Mouse (Mus musculus): ENCODE results near the gene Chadl. TPM values are rescaled to one million over a fixed set of nuclear protein-coding genes. Genes with fewer than 3 reads are reported as not detected.

Chadl gene
- polyA plus RNA-seq, 1 experiment from 2014 or later: 2.2 TPM

DNA sequence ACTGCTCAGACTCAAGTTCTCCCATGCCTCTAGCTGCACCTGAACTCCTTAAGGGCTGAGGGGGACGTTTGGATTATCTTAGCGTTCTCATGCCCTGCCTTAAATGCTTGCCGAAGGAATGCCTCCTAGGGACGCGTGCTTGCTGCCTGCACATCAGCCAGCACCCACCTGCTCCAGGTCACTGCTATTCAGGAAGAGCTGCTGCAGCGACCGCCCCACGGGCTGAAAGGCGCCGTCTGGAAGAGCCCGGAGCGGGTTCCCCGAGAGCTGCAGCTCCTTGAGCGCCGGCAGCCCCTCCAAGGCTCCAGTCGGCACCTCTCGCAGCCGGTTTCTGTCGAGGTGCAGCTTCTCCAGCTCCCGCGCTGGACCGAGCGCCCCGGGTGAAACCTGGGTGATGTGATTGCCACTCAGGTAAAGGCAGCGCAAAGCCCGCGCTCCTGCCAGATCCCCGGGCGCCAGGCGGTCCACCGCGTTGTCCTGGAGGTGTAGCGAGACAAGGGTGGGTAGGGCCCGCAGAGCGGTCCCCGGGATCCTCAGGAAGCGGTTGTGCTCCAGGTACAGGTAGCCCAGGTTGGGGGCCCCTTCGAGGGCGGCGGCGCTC lies 3.6 kb downstream of the Chadl start:
- WGBS: 3% methylated on average over 41 of the region's 41 CpGs
- no peak overlapping the region for H3K27ac ChIP-seq (ENCODE audit: low read length)
- ATAC-seq: peak; percentile 58
- peaks cover 24% of the 10 kb centered on the region for H3K27me3 ChIP-seq (replicated peaks; ENCODE audit: control insufficient read depth, insufficient read depth, low read length)
- H3K4me2 ChIP-seq (ENCODE audit: low read depth, low read length): peak overlapping the region; percentile 99
- H3K9ac ChIP-seq (ENCODE audit: low read depth, low read length): peak overlapping the region; percentile 75
- no peaks in the 10 kb centered on the region for H3K9me3 ChIP-seq (ENCODE audit: control insufficient read depth, low read length)
- H3K4me1 ChIP-seq (ENCODE audit: control insufficient read depth, insufficient read depth, low read length): peaks cover 8% of the 10 kb centered on the region
- no peaks in the 10 kb centered on the region for H3K36me3 ChIP-seq (ENCODE audit: control insufficient read depth, insufficient read depth, low read length)
- peak overlapping the region; percentile 60 for H3K4me3 ChIP-seq (ENCODE audit: low read length)

GRCm38 (mm10) chr15:81680301-81680805 lies 16.7 kb downstream of the Chadl start:
- no peak overlapping the region for H3K4me2 ChIP-seq (ENCODE audit: low read depth, low read length)
- no peak overlapping the region for H3K4me3 ChIP-seq (ENCODE audit: low read length)
- no peaks in the 10 kb centered on the region for H3K27me3 ChIP-seq (replicated peaks; ENCODE audit: control insufficient read depth, insufficient read depth, low read length)
- no peak for ATAC-seq
- no peak overlapping the region for H3K27ac ChIP-seq (ENCODE audit: low read length)
- no peaks in the 10 kb centered on the region for H3K9me3 ChIP-seq (ENCODE audit: control insufficient read depth, low read length)
- no peak overlapping the region for H3K9ac ChIP-seq (ENCODE audit: low read depth, low read length)
- WGBS: 94% methylated on average over 4 of the region's 4 CpGs
- peaks cover 1% of the 10 kb centered on the region for H3K36me3 ChIP-seq (ENCODE audit: control insufficient read depth, insufficient read depth, low read length)
- H3K4me1 ChIP-seq (ENCODE audit: control insufficient read depth, insufficient read depth, low read length): no peaks in the 10 kb centered on the region

- H3K9ac ChIP-seq (ENCODE audit: low read depth, low read length): no peak overlapping the region
- no peaks in the 10 kb centered on the region for H3K27me3 ChIP-seq (replicated peaks; ENCODE audit: control insufficient read depth, insufficient read depth, low read length)
- 75% methylated on average over 3 of the region's 3 CpGs for WGBS
- H3K4me1 ChIP-seq (ENCODE audit: control insufficient read depth, insufficient read depth, low read length): no peaks in the 10 kb centered on the region
- H3K4me3 ChIP-seq (ENCODE audit: low read length): no peak overlapping the region
- no peak for ATAC-seq
- H3K36me3 ChIP-seq (ENCODE audit: control insufficient read depth, insufficient read depth, low read length): peaks cover 4% of the 10 kb centered on the region; the same call in 1 of the 2 replicates
- no peak overlapping the region for H3K4me2 ChIP-seq (ENCODE audit: low read depth, low read length)
- H3K27ac ChIP-seq (ENCODE audit: low read length): no peak overlapping the region
- H3K9me3 ChIP-seq (ENCODE audit: control insufficient read depth, low read length): no peaks in the 10 kb centered on the region
These were observed 20.4 kb downstream of the Chadl start for GRCm38 (mm10) chr15:81676637-81677036.

- peak; percentile 42; the same call in 1 of the 2 replicates for ATAC-seq
- H3K27me3 ChIP-seq (replicated peaks; ENCODE audit: control insufficient read depth, insufficient read depth, low read length): no peaks in the 10 kb centered on the region
- peaks cover 7% of the 10 kb centered on the region; the same call in 1 of the 2 replicates for H3K36me3 ChIP-seq (ENCODE audit: control insufficient read depth, insufficient read depth, low read length)
- no peaks in the 10 kb centered on the region for H3K9me3 ChIP-seq (ENCODE audit: control insufficient read depth, low read length)
- no peak overlapping the region for H3K4me2 ChIP-seq (ENCODE audit: low read depth, low read length)
- H3K4me1 ChIP-seq (ENCODE audit: control insufficient read depth, insufficient read depth, low read length): no peaks in the 10 kb centered on the region
- WGBS: 79% methylated on average over 4 of the region's 4 CpGs
- no peak overlapping the region for H3K9ac ChIP-seq (ENCODE audit: low read depth, low read length)
- no peak overlapping the region for H3K4me3 ChIP-seq (ENCODE audit: low read length)
- H3K27ac ChIP-seq (ENCODE audit: low read length): no peak overlapping the region
These were observed 26.9 kb downstream of the Chadl start for GRCm38 (mm10) chr15:81670231-81670640.

DNA sequence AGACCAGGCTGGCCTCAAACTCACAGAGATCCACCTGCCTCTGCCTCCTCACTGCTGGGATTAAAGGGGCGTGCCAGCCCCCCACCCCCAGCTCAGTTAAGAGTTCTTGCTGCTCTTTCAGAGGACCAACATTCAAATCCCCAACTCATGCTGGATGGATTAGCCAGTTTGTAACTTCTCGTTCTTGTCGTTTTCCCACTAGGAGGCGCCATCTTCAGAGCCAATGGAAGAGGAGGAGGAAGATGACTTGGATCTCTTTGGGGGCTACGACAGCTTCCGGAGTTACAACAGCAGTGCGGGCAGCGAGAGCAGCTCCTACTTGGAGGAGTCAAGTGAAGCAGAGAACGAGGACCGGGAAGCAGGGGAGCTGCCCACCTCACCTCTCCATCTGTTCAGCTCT lies 30.1 kb downstream of the Chadl start:
- H3K9ac ChIP-seq (ENCODE audit: low read depth, low read length): no peak overlapping the region
- no peaks in the 10 kb centered on the region for H3K9me3 ChIP-seq (ENCODE audit: control insufficient read depth, low read length)
- ATAC-seq: no peak
- 86% methylated on average over 10 of the region's 10 CpGs for WGBS
- H3K27ac ChIP-seq (ENCODE audit: low read length): no peak overlapping the region
- H3K4me2 ChIP-seq (ENCODE audit: low read depth, low read length): no peak overlapping the region
- H3K4me1 ChIP-seq (ENCODE audit: control insufficient read depth, insufficient read depth, low read length): 0 out of 2 replicates have a peak, but pooled peaks cover 5% of the 10 kb centered on the region
- H3K36me3 ChIP-seq (ENCODE audit: control insufficient read depth, insufficient read depth, low read length): peaks cover 5% of the 10 kb centered on the region; the same call in 1 of the 2 replicates
- H3K27me3 ChIP-seq (replicated peaks; ENCODE audit: control insufficient read depth, insufficient read depth, low read length): no peaks in the 10 kb centered on the region
- no peak overlapping the region for H3K4me3 ChIP-seq (ENCODE audit: low read length)

- WGBS: under 1% methylated on average over 55 of the region's 55 CpGs
- Histone ChIP-seq H3K9ac (ENCODE audit: low read depth, low read length) (peak within 1 kb of the TSS; percentile 78), H3K36me3 (ENCODE audit: control insufficient read depth, insufficient read depth, low read length) (peaks cover 5% of the 10 kb centered on the region; the same call in 1 of the 2 replicates), H3K4me1 (ENCODE audit: control insufficient read depth, insufficient read depth, low read length) (0 out of 2 replicates have a peak, but pooled peaks cover 5% of the 10 kb centered on the region), H3K4me2 (ENCODE audit: low read depth, low read length) (peak within 1 kb of the TSS; percentile 72), H3K27me3 (replicated peaks; ENCODE audit: control insufficient read depth, insufficient read depth, low read length) (no peaks in the 10 kb centered on the region), H3K27ac (ENCODE audit: low read length) (no peak within 1 kb of the TSS), H3K9me3 (ENCODE audit: control insufficient read depth, low read length) (no peaks in the 10 kb centered on the region), H3K4me3 (ENCODE audit: low read length) (peak within 1 kb of the TSS; percentile 63)
- peak; percentile 99 for ATAC-seq
These were observed 33.2 kb downstream of the Chadl start, which contains the start of gene L3mbtl2 for GRCm38 (mm10) chr15:81663697-81664561. L3mbtl2 (plus strand) TSS chr15:81663889.

DNA sequence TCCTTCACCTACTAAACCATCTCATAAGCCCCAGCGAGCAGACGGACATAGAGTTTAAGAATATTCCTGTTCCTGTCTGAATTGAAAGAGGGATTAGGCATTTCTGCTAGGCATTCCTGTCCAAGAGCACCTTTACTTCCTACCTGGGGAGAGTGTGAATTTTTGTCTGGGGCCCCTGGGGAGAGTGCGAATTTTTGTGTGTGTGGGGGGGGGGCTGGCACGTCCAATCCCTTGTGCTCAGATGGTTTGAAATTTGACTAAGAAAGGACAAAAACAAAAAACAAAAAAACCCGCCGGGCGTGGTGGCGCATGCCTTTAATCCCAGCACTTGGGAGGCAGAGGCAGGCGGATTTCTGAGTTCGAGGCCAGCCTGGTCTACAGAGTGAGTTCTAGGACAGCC lies 33.8 kb downstream of the Chadl start:
- no peaks in the 10 kb centered on the region for H3K27me3 ChIP-seq (replicated peaks; ENCODE audit: control insufficient read depth, insufficient read depth, low read length)
- H3K4me1 ChIP-seq (ENCODE audit: control insufficient read depth, insufficient read depth, low read length): 0 out of 2 replicates have a peak, but pooled peaks cover 5% of the 10 kb centered on the region
- peaks cover 5% of the 10 kb centered on the region; the same call in 1 of the 2 replicates for H3K36me3 ChIP-seq (ENCODE audit: control insufficient read depth, insufficient read depth, low read length)
- WGBS: 65% methylated on average over 10 of the region's 10 CpGs
- no peak overlapping the region for H3K27ac ChIP-seq (ENCODE audit: low read length)
- peak; percentile 4; the same call in 1 of the 2 replicates for ATAC-seq
- no peaks in the 10 kb centered on the region for H3K9me3 ChIP-seq (ENCODE audit: control insufficient read depth, low read length)
- H3K4me3 ChIP-seq (ENCODE audit: low read length): peak overlapping the region; percentile 63
- peak overlapping the region; percentile 72 for H3K4me2 ChIP-seq (ENCODE audit: low read depth, low read length)
- H3K9ac ChIP-seq (ENCODE audit: low read depth, low read length): no peak overlapping the region

DNA sequence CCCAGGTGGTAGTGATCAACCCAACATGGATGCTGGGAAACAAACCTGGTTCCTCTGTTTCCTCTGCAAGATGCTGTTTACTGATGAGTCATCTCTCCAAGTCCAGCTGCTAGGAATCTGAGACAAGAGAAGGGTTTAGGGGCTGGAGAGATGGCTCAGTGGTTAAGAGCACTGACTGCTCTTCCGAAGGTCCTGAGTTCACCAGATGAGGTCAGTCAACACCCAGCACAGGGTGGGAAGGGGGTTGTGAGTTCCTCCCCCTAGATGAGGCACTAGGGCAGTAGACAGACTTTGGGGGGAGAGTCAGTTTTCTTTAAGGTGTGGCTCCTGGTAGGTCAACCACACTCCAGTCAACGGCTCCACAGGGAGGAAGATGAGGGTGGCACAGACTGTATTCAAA lies 35.4 kb downstream of the Chadl start:
- H3K4me2 ChIP-seq (ENCODE audit: low read depth, low read length): no peak overlapping the region
- H3K27me3 ChIP-seq (replicated peaks; ENCODE audit: control insufficient read depth, insufficient read depth, low read length): no peaks in the 10 kb centered on the region
- no peak for ATAC-seq
- H3K4me3 ChIP-seq (ENCODE audit: low read length): no peak overlapping the region
- H3K36me3 ChIP-seq (ENCODE audit: control insufficient read depth, insufficient read depth, low read length): no peaks in the 10 kb centered on the region
- H3K4me1 ChIP-seq (ENCODE audit: control insufficient read depth, insufficient read depth, low read length): 0 out of 2 replicates have a peak, but pooled peaks cover 5% of the 10 kb centered on the region
- H3K9ac ChIP-seq (ENCODE audit: low read depth, low read length): no peak overlapping the region
- 90% methylated on average over 2 of the region's 2 CpGs for WGBS
- no peaks in the 10 kb centered on the region for H3K9me3 ChIP-seq (ENCODE audit: control insufficient read depth, low read length)
- no peak overlapping the region for H3K27ac ChIP-seq (ENCODE audit: low read length)

DNA sequence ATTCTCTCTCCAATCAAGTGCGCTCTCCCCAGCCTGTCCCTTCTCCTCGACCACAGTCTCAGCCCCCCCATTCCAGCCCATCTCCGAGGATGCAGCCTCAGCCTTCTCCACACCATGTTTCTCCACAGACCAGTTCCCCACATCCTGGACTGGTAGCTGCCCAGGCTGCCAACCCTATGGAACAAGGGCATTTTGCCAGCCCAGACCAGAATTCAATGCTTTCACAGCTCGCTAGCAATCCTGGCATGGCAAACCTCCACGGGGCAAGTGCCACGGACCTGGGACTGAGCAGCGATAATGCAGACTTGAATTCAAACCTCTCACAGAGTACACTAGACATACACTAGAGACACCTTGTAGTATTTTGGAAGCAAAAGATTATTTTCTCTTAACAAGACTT lies 46.5 kb downstream of the Chadl start:
- H3K27me3 ChIP-seq (replicated peaks; ENCODE audit: control insufficient read depth, insufficient read depth, low read length): no peaks in the 10 kb centered on the region
- no peak overlapping the region for H3K27ac ChIP-seq (ENCODE audit: low read length)
- WGBS: 83% methylated on average over 7 of the region's 7 CpGs
- H3K9me3 ChIP-seq (ENCODE audit: control insufficient read depth, low read length): no peaks in the 10 kb centered on the region
- no peak overlapping the region for H3K4me3 ChIP-seq (ENCODE audit: low read length)
- H3K36me3 ChIP-seq (ENCODE audit: control insufficient read depth, insufficient read depth, low read length): peaks cover 11% of the 10 kb centered on the region
- H3K4me1 ChIP-seq (ENCODE audit: control insufficient read depth, insufficient read depth, low read length): no peaks in the 10 kb centered on the region
- H3K4me2 ChIP-seq (ENCODE audit: low read depth, low read length): no peak overlapping the region
- H3K9ac ChIP-seq (ENCODE audit: low read depth, low read length): no peak overlapping the region
- no peak for ATAC-seq

Measured in intestine, embryonic 16.5 days (tissue).